Comparison of ENCODE assay signal across 8 mouse cellular contexts in the genomic region with DNA sequence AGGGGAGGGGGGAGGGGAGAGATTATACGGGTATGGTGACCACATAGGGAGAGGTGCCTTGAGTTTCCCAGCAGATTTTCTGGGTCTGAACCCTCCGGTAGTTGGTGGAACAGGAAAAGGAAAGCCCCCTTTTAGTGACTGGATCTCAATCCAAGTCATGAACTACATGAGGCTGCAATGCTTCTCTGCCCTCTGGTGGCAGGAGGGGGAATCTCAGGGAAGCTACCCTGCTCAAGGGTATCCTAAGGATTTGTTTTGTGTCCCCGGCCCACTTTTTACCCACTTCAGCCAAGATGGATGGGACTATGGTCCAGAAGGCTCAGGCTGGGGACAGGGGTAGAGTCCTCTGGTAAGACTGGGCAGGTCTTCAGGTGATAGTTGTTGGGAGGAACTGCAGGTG. TPM values are rescaled to one million over a fixed set of nuclear protein-coding genes. Genes with fewer than 3 reads are reported as not detected.
DNase-seq lines count a peak whose midpoint lies in the region; ATAC-seq and TF ChIP-seq lines count a peak whose summit lies in the region.

No protein-coding gene starts in this region.

- peak; percentile 91 for TF ChIP-seq CTCF in bone marrow, adult 2 months (IDR thresholded peaks at IDR 0.05; ENCODE audit: control insufficient read depth, insufficient read depth, low read length)
- peak; percentile 94 for TF ChIP-seq CTCF in gastrocnemius, adult 2 months (IDR thresholded peaks at IDR 0.05)
- TF ChIP-seq CTCF in layer of hippocampus, adult 2 months (conservative IDR thresholded peaks at IDR 0.05): peak; percentile 96

- WGBS in bone marrow, adult 2 months: 5% methylated on average over 3 of the region's 3 CpGs

- TF ChIP-seq POLR2A in bone marrow, adult 2 months (IDR thresholded peaks at IDR 0.05; ENCODE audit: borderline replicate concordance, control insufficient read depth, low read depth, low read length): no peak

- H3K4me3 ChIP-seq in bone marrow, adult 2 months (replicated peaks; ENCODE audit: control insufficient read depth, low read depth, low read length): no peak overlapping the region
- no peak overlapping the region for H3K4me3 ChIP-seq in gastrocnemius, adult 2 months
- H3K4me3 ChIP-seq in layer of hippocampus, adult 2 months: no peak overlapping the region

- no peaks in the 10 kb centered on the region for H3K27me3 ChIP-seq in splenic B cell, adult 2 months (ENCODE audit: control insufficient read depth, insufficient read depth, low read length, poor library complexity, severe bottlenecking)

- H3K36me3 ChIP-seq in splenic B cell, adult 2 months (ENCODE audit: control insufficient read depth, insufficient read depth, low read length, poor library complexity, severe bottlenecking): peaks cover 18% of the 10 kb centered on the region

- H3K4me1 ChIP-seq in bone marrow, adult 2 months (ENCODE audit: control insufficient read depth, insufficient read depth, low read length): no peaks in the 10 kb centered on the region; the same call in 1 of the 2 replicates

- intact Hi-C loops in heart, postnatal 25 days (cut with DNase I): loop anchor here (2.0 kb wide), 2 partner anchors 32 to 174 kb away; no protein-coding TSS in a partner anchor
- intact Hi-C loops in gastrocnemius, adult 2 months (cut with DNase I): loop anchor here (2.0 kb wide), 2 partner anchors 92 to 174 kb away; no protein-coding TSS in a partner anchor

- ATAC-seq in megakaryocyte progenitor cell, adult 5-6 weeks (replicated peaks; ENCODE audit: poor library complexity): peak; percentile 38

- H3K27ac ChIP-seq in bone marrow, adult 2 months (ENCODE audit: control insufficient read depth, insufficient read depth, low read depth, low read length, poor library complexity): no peak overlapping the region
- no peak overlapping the region for H3K27ac ChIP-seq in gastrocnemius, adult 2 months
- no peak overlapping the region for H3K27ac ChIP-seq in layer of hippocampus, adult 2 months

- peak; percentile 93 for DNase-seq in heart, adult 11 months
- no peak for DNase-seq in heart, postnatal 25 days (ENCODE audit: low spot score)
- DNase-seq in CD4-positive helper T cell, adult 2 months (ENCODE audit: low read depth, low spot score): peak; percentile 75
- peak; percentile 74 for DNase-seq in gastrocnemius, adult 2 months
- DNase-seq in layer of hippocampus, adult 2 months (ENCODE audit: low spot score in 2 of 2): peak; percentile 11 to 66
- DNase-seq in splenic B cell, adult 2 months (ENCODE audit: low read depth, low spot score): peak; percentile 83

RNA-seq across cellular contexts. Expression of gene Astl, which starts 2.7 kb away (rescaled TPM):
- total RNA-seq in heart, postnatal 25 days (2021): not detected
- polyA plus RNA-seq in bone marrow, adult 2 months (2011; ENCODE audit: insufficient read depth, insufficient read length, low replicate concordance, missing spikeins): not detected in 2 replicates
- under 1 TPM in 1 of 2 experiments, not detected in 1; 0.25 TPM for total RNA-seq in gastrocnemius, adult 2 months (2021)
- not detected for total RNA-seq in layer of hippocampus, adult 2 months (2021)
- total RNA-seq in megakaryocyte progenitor cell, adult 5-6 weeks (2015): 0.15 and 0.30 TPM in 2 replicates
- total RNA-seq in megakaryocyte progenitor cell, adult 5-6 weeks (2017): 0.24 TPM in 1 of 2 replicates, not detected in the other

RNA-seq across cellular contexts. Expression of gene Dusp2, which starts 5.2 kb away (rescaled TPM):
- total RNA-seq in heart, postnatal 25 days (2021): under 1 TPM; 0.31 to 0.49 TPM
- 15.1 and 23.2 TPM in 2 replicates for polyA plus RNA-seq in bone marrow, adult 2 months (2011; ENCODE audit: insufficient read depth, insufficient read length, low replicate concordance, missing spikeins)
- 1 to 10 TPM in 1 of 2 experiments, under 1 TPM in 1; 0.59 to 1.2 TPM for total RNA-seq in gastrocnemius, adult 2 months (2021)
- total RNA-seq in layer of hippocampus, adult 2 months (2021): 1 to 10 TPM; 1.6 to 2.0 TPM
- 76.0 and 76.5 TPM in 2 replicates for total RNA-seq in megakaryocyte progenitor cell, adult 5-6 weeks (2015)
- 83.2 and 90.0 TPM in 2 replicates for total RNA-seq in megakaryocyte progenitor cell, adult 5-6 weeks (2017)

RNA-seq across cellular contexts. Expression of gene Adra2b, which starts 21.8 kb away (rescaled TPM):
- total RNA-seq in heart, postnatal 25 days (2021): under 1 TPM; 0.61 to 0.88 TPM
- polyA plus RNA-seq in bone marrow, adult 2 months (2011; ENCODE audit: insufficient read depth, insufficient read length, low replicate concordance, missing spikeins): 0.74 TPM in 1 of 2 replicates, not detected in the other
- total RNA-seq in gastrocnemius, adult 2 months (2021): under 1 TPM; 0.39 to 0.69 TPM
- total RNA-seq in layer of hippocampus, adult 2 months (2021): under 1 TPM in 1 of 2 experiments, not detected in 1; 0.26 TPM
- total RNA-seq in megakaryocyte progenitor cell, adult 5-6 weeks (2015): not detected in 2 replicates
- not detected in 2 replicates for total RNA-seq in megakaryocyte progenitor cell, adult 5-6 weeks (2017)

Comparison
In these comparisons a context has a peak if more than half of its experiments do, and no peak if none do; other contexts are left out.
1. RNA of gene Dusp2, which starts 5.2 kb away (total RNA-seq): 76.0 to 90.0 TPM in megakaryocyte progenitor cell, adult 5-6 weeks; 1.6 to 2.0 TPM in layer of hippocampus, adult 2 months, 0.59 to 1.2 TPM in gastrocnemius, adult 2 months and 0.31 to 0.49 TPM in heart, postnatal 25 days; every median in the first group is over 10 times any median in the second.
2. Peak in every context shown above with its lines, with median percentiles within 50 percentile points of each other: CTCF ChIP-seq.